Mouse (Mus musculus) cerebellum, adult 18-20 months (tissue): ENCODE measurements around the gene Hnrnpa3.
"Not testable (repeated sequence)": the region's sequence is repeated elsewhere in the genome, so short reads cannot be mapped to it uniquely, and the experiment has no call there.

Source experiments
- DNase-seq, 2 experiments: peaks; one replicate each; pipeline ENCODE4 v3.0.0; 2021

Gene Hnrnpa3

DNA sequence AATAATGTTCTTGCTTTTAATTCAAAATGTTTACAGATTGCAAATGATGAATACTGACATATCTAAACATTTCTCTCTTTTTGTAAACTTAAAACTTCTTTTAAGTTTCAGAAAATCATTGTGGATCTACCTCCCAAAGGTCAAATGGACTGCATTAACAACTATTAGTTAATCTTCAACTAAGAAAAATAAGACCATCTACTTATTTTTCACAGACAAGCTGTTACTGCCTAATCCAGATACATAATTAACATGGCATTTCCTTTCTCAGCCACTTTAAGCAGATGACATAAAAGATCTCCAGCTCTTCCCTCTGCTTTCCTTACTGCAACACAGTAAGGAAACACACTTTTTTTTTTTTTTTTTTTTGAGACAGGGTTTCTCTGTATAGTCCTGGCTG is 21.7 kb upstream of the Hnrnpa3 start:
- DNase-seq, result no peak

DNA sequence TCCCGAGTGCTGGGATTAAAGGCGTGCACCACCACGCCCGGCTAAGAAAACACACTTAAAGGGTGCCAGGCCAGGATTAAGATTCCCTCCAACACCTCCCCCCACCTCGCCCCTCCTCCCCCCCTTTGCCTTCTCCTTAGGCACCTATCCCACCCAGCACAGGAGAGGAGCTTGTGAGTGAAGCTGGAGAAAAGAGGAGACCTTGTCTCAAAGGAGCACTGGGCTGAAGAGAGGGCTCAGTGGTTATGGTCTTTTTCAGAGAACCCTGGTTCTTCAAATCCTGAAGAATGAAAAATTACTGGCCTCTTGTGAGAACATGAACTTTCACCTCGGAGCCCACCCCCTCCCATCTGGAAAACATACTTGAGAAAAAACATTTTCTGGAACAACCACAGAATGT is 21.2 kb upstream of the Hnrnpa3 start:
- DNase-seq, result not testable (repeated sequence)

DNA sequence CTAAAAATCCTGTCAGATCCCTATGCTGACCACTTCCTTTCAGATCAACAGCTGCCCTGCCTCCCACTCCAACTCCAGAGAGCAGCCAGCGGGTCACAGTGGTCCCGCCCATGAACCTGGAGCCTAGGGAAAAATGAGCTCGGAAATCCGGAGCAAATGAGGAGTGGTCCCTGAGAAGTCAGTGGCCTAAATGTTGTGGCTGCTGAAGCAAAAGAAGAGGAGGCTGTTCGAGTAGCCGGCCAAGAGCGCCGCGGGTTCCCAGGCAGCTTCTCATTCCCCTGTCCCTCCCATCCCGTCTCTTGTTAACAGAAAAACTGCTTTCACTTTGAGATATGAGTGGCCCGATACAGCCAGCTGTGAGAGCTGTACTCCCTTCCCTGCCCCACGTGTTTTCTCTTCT is 19.5 kb upstream of the Hnrnpa3 start:
- not testable (repeated sequence) for DNase-seq

DNA sequence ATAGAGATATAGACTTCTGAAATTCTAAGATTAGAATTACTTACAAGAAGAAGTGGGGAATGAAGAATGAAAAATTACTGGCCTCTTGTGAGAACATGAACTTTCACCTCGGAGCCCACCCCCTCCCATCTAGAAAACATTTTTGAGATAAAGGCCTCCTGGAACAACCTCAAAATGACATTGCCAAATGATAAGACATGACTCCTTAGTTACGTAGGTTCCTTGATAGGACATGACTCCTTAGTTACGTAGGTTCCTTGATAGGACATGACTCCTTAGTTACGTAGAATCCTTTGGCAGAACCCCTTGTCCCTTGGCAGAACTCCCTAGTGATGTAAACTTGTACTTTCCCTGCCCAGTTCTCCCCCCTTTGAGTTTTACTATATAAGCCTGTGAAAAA is 16.7 kb upstream of the Hnrnpa3 start:
- not testable (repeated sequence) for DNase-seq

DNA sequence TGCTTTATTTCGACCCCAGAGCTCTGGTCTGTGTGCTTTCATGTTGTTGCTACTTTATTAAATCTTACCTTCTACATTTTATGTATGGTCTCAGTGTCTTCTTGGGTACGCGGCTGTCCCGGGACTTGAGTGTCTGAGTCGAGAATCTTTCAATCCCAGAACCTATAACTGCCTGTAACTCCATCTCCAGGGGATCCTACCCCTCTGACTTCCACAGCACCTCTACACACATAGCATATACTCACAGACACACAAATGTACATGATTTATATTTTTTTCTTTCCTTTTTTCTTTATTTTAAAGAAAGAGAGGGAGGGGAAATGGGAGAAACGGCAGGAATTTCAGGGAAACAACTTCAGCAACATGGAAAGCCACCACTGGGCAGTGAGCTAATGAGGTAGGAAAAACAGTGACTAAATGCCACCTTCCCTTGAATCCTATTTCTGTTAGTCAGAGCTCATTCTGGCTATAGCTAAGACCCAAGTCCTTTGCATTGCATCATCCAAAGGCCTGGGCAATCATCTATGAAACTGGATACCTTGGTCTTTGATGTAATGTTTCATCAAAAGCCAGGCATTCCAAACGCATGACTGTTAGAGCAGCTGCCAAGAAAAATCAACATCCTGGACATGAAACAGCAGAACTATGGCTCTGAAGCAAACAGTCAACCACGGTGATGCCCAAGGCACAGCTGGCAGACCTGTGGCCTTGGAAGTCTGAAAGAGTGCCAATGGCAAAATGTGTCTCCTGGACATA is 16.1 kb upstream of the Hnrnpa3 start:
- no peak for DNase-seq

DNA sequence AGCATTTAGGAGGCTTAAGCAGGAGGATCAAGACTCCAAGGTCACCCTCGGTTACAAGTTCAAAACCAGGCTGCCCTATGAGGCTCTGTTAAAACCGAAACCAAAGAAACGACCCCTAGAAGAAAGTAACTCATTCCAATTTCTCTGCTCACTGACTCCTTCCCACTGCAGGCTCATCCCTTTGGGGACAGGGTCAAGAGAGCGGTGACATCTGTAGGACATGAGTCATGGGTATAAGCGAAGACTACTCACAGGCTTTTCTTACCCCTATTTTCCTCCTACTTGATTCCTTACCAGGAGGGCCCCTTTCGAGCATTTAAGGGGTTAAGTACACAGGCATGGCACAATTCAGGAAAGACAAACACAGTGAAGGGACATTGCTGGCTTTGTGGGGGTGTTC is 15.1 kb upstream of the Hnrnpa3 start:
- no peak for DNase-seq

DNA sequence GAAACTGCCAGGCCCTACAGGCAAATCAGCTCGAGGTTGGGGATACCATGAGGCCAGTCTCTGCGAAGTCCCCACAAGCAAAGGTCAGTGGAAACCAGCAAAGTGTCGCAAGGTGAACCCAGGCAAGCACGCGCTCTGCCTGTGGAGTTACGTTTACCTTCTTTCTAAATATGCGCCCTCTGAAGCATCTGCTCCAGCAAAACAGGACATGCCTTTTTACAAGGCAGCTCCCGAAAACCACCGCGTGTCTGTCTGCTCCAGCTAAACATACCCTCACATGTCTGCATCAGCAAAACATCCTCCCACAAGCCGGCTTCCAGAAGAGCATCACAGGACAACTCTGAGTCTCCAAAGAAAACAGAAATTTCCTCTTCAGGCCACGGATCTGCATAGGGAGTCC is 13.8 kb upstream of the Hnrnpa3 start:
- no peak for DNase-seq

DNA sequence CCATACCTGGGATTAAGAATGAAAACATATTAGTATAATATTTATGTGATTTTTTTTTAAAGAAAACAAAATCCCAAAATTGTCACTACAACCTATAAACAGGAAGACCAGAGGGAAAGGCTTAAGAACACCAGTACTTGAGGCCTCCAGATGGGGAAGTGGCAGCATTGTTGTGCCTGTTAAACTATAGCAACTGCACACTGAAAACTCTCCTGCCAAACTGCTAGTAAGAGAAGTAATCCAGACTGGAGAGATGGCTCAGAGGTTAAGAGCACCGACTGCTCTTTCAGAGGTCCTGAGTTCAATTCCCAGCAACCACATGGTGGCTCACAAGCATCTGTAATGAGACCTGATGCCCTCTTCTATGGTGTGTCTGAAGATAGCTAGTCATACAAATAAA is 8.6 kb upstream of the Hnrnpa3 start:
- no peak for DNase-seq

DNA sequence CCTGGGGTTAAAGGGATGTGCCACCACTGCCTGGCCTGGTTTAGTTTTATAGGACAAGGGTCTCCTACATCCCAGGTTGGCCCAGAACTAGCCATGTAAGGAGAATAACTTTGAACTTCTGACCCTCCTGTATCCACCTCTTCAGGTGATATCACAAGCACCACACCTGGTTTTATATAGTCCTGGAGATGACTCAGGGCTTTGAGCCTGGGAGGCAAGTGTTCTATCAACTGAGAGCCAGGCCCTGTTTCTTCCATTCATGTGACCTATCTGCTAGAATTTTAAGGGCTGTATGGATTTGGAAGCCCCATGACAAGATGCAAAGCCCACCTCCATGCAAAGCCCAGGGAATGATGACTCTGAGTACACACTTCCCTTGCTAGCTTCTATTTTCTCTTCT is 5.9 kb upstream of the Hnrnpa3 start:
- no peak for DNase-seq

DNA sequence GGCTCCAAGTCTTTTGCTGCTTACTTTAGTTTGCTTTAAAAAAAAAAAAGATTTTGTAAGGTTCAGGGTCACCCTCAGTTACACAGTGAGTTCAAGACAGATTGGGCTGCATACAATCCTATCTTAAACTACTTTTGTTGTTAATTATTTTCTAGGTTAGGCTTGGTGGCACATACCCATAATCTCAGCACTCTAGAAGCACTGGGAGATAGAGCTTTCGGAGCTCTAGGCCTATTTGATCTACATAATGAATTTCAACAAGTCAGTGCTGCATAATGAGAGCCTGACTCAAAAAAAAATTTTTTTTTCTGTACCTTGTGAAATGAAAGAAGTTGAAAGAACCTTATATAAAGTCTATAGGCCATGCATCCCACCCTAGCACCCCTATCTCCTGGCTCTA is 4.4 kb upstream of the Hnrnpa3 start:
- DNase-seq, result no peak

DNA sequence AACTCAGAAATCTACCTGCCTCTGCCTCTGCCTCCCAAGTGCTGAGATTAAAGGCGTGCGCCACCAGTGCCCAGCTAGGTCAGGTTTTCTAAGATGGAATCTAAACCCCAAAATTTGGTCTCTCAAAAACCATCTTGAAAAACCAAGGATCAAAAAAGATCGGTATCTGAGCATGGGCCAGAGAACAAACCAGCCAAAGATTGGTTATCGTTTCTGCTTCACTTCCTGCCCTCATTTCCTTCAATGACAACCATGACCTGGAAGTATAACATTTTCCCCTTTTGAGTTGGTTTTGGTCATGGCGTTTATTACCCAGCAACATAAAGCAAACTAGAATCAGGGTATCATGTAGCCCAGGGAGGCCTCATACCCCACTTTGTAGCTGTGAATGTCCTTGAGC is 2.1 kb upstream of the Hnrnpa3 start:
- DNase-seq, result no peak

DNA sequence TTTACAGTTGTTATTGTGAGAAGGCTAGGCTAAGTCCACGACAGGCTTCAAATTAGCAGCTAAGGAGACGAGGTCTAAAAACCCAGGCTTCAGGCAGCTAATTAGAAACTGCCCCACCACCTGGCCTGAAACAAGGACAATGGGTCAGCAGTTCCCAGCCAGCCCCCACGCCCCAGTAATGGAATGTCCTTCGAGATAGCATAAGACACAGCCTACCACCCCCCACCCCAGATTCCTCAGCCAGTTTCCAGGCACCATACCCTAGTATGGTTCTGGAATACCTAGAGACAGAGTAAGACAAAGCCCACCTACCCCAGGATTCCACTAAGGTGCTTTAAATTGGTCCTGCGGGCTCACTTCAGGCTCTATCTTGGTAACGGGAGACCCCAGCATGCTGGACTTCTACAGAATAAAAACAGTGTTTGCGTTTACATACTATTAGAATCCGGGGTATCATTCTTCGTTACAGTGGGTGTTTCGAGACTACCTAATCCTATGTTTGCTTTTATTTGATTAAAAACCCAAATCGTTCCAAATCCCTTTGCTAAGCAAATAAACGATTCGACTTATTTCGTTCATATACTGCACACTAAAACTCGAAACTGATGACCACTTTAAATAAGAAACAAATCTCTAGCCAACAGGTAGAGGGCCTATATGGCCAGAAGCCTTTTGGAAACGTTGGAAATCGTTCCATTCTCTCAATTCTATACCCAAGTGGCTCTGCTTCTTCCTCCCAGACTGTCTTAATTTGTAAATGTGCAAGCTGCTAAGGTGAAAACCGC is 962 bp upstream of the Hnrnpa3 start:
- peak; percentile 34 to 41 for DNase-seq

DNA sequence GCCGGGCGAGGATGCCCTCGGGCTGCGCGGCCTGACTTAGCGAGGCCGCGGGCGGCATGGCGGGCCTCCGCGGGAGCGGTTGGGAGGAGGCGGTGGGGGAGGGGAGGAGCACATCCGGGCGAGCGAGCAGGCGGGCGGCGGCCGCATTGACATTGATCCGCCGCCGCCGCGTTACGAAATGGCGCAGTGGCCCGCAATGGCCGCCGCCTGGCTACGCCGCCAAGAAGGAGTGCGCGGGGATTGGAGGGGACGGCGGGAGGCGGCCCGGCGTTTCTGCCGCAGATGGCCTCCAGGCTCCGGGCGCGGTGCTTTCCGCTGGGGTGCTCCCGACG is 534 bp downstream of the Hnrnpa3 start:
- DNase-seq, result peak; percentile 90 to 95

DNA sequence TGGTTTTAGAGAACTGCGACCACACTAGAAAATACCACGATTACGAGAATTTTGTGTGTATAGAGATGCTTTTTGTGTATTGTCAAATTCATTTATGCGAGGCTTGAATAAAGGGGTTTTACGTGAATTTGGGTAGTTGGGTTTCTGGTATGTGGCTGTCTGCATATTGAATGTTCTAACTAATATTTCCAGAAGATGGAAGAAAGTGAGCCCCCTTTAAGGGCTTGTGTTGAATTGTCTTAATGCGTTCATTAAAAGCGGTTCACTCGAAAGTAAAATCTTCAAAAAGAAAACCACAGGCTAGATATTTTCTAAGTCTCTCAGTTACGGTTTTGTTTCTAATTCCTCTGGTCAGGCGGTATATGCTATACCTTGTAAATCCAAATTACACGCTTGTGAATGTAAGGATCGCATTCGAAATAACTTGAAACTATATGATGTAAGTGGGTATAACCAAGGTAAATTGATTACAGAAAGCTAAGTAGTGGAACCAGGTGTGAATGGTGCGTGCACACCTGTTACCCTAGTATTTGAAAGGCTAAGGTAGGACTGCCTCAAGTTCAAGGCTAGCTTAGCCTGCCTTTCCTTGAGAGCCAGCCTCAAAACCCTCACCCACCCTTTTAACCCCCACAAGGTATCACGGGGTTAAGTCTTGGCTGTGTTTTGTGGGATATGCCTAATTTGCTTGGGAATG is 1.3 kb downstream of the Hnrnpa3 start:
- no peak for DNase-seq

DNA sequence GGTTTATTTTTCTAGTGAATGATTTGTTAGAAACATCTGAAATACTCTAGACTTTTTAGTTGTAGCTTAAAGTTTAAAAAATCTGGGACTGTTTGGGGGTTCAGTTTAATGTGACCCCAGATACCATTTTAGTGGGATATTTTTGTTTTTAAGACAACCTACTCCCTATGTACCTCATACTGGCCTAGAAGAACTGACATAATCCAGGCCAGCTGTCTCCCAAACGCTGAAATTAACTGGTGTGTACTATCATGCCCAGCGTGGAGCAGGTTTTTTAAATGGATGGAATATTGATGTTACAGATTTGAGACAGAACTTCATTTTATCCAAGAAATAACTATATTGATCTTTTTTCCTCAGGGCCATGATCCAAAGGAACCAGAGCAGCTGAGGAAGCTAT is 2.0 kb downstream of the Hnrnpa3 start:
- no peak for DNase-seq

DNA sequence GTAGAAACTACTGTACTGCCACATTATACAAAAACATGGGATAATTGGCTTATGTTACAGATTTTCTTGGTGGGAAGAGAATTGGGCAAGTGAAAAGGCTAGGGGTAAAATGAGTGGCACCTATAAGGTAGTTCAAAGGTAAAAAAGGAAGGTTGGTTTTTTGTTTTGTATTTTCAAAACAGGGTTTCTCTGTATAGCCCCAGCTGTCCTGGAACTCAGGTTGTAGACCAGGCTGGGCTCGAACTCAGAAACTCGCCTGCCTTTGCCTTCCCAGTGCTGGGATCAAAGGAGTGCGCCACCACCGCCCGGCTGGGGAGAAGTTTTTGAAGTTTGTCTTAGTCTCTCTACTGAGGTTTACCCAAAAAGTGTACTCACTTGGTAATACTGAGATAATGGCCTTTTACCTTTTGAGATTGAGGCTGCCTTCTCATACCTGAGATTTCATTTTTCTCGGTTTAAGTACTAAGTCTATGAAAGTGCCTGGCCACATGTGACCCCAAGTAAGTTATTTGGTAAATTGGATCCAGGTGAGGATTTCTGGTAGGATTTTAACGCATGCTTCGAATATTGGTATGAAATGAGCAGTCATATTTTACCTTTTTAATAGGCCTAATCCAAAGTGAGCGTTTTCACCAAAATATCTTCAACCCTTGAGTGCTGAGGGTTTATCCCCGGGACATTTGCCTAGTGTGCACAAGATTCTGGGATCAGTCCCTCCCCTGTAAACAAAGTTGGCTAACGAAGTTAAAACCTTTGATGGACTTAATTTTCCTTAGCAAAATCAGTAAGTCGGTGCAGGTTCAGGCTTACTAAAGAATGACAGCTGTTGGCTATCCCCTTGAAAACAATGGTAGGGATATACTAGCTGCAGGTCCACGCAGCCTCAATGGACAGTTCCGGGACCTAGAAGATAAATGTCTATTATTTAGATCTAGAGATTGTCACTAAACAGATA is 10.7 kb downstream of the Hnrnpa3 start:
- no peak for DNase-seq

DNA sequence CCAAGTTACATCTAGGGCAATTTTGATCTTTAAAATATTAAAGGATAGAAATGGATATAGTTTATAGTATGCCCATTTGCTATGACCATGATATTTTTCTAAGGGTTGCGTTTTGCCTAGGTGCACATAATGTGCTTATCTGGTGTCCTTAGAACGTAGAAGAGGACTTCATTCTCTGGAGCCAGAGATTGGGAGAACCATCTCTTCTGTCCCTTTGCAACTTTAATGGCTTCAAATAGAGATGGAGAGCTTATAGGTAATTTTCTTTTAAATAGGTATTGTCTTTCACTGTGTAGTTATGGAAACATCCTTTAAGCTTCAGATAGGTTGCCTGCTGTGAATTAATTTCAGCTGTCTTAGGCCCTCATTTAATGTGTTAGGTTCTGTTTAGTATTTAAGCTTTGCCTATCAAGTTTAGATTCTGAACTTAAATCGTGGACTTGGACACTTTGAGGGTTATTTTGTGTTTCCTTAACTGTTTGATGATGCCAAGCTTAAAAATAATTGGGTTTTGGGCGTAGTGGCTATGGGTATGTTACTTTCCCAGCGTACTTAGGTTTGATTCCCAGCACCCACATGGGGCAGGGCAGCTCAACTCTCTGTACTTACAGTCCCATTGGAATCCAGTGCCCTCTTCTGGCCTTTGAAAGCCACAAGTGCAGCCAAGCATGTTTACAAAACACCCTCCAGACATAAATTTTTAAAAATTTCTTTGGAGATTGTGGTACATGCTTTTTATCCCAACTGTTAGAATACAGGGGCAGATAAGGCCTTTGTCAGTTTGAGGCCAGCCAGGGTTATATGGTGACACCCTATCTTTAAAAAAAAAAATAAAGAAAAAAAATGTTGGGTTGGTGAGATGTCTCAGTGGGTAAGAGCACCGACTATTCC is 11.6 kb downstream of the Hnrnpa3 start:
- DNase-seq, result no peak

DNA sequence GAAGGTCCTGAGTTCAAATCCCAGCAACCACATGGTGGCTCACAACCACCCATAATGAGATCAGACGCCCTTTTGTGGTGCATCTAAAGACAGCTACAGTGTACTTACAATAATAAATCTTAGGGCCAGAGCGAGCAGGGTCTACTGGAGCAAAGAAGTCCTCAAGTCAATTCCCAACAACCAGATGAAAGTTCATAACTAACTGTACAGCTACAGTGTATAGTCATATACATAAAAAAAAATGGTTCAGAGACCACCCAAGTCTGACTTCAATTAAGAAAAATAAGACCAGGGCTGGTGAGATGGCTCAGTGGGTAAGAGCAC is 12.2 kb downstream of the Hnrnpa3 start:
- DNase-seq, result no peak

DNA sequence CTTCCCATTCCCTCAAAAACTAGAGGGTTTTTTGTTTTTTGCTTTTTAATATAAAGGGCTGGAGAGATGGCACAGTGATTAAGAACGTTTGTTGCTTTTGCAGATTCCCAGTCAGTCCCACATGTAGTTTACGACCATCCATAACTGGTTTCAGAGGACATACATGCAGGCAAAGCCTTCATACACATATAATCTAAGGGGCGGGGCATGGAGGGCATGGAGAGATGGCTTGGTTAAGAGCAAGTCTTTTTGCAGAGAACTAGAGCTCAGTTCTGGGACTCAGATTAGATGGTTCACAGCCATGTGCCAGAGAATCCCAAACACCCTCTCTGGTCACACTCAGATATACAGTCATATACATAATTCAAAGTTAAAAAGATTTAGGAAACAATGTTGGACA is 13.5 kb downstream of the Hnrnpa3 start:
- DNase-seq, result no peak

DNA sequence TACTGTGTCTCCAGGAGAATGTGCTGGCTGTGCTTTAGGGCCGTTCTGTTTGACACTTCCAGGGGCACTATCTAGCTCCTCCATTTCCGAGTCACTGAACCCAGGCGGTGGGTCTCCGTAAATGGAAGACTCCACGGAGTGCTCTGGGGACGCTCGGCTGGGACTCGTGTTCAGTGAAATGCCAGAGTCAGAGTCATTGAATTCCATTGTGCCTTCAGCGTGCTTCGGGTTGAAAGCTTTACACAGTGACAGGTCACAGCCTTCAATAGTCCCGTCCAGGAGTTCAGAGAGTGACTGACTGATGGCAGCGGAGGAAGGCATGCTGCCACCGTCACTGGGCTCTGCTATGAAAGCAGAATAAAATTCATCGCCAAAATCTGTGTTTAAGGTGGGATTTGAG is 17.5 kb downstream of the Hnrnpa3 start:
- DNase-seq, result no peak

DNA sequence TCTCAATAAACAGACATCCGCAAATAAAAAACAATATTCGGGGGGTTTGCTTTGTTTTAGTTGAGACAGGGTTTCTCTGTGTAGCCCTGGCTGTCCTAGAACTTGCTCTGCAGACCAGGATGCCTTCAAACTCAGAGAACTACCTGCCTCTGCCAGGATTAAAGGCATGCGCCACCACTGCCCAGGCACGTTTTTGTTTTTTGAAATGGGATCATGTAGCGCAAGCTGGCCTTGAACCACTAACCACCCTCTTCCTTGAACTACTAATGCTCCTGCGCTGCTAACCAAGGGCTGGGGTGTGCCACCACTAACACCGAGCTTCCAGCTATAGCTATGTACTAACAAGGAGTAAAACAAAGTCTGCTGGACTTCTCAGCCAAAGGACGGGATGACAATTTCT is 20.9 kb downstream of the Hnrnpa3 start:
- DNase-seq, result no peak

DNA sequence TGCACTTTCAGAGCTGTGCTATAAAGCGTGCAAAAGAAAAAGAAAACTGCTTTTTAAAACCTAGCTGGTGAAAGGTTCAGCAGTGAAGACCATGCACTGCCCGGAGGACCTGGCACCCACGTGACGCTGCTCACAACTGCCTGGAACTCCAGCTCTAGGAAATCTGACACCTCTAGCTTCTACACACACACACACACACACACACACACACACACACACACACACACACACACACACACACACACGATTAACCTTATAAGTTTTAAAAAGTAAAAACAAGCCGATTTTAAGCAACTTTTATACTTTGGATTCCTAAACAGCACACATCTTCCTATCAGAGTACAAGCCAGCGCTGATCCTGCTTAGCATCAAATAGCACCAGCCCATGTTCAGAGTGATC is 22.4 kb downstream of the Hnrnpa3 start:
- no peak for DNase-seq
